Mouse (Mus musculus) heart, adult 2 months (tissue): ENCODE data around the gene Gm20388. TPM values are rescaled to one million over a fixed set of nuclear protein-coding genes. Genes with fewer than 3 reads are reported as not detected.

ENCODE experiments used
- DNase-seq, 2 experiments: peaks; one replicate each; pipeline ENCODE4 v3.0.0; 2021
- H3K27ac ChIP-seq: fragments of 200-600 bp; 2 replicates; pipeline ENCODE4 v1.8.1; 2022
- H3K27me3 ChIP-seq: fragments of 200-500 bp; 2 replicates; pipeline ENCODE4 v1.6.1; 2012; ENCODE audit warnings: mild to moderate bottlenecking, low read length, inconsistent platforms, mixed read lengths; ENCODE audit not compliant: control insufficient read depth, insufficient read depth
- H3K36me3 ChIP-seq: fragments of 200-500 bp; 2 replicates; pipeline ENCODE4 v1.6.1; 2012; ENCODE audit warnings: low read length, inconsistent platforms; ENCODE audit not compliant: control insufficient read depth, insufficient read depth
- H3K4me1 ChIP-seq: fragments of 200-500 bp; 2 replicates; pipeline ENCODE4 v1.6.1; 2011; ENCODE audit warnings: low read length; ENCODE audit not compliant: control insufficient read depth, insufficient read depth
- H3K4me3 ChIP-seq: fragments of 200-600 bp; 2 replicates; pipeline ENCODE4 v1.8.1; 2022
- H3K79me2 ChIP-seq: fragments of 200-500 bp; replicated peaks from 2 replicates; pipeline ENCODE4 v1.6.1; 2012; ENCODE audit warnings: mild to moderate bottlenecking, inconsistent platforms, low read length, moderate library complexity, mixed read lengths; ENCODE audit not compliant: control insufficient read depth, insufficient read depth
- H3K9ac ChIP-seq: fragments of 200-500 bp; 2 replicates; pipeline ENCODE4 v1.6.1; 2012; ENCODE audit warnings: low read depth, mild to moderate bottlenecking, control low read depth, inconsistent platforms, low read length, mixed read lengths
- CTCF ChIP-seq: fragments of 200-600 bp; IDR thresholded peaks from 2 replicates; pipeline ENCODE4 v1.8.1; 2022; ENCODE audit warnings: antibody characterized with exemption, mild to moderate bottlenecking, moderate library complexity
- EP300 ChIP-seq: fragments of 200-500 bp; IDR thresholded peaks from 2 replicates; pipeline ENCODE4 v1.6.1; 2011; ENCODE audit warnings: low read depth, low read length, control low read depth; ENCODE audit not compliant: insufficient read depth
- POLR2A ChIP-seq: fragments of 200-500 bp; IDR thresholded peaks from 2 replicates; pipeline ENCODE4 v1.6.1; 2011; ENCODE audit warnings: mild to moderate bottlenecking, low read depth, low read length, control low read depth; ENCODE audit not compliant: insufficient read depth
- WGBS: fragments of 180-500 bp; shearing (Covaris S2); methylation state at CpG from one replicate; pipeline ENCODE4 v1.1.7; 2018; 5-methylcytosine and 5-hydroxymethylcytosine counted together
- intact Hi-C: fragments of 180-260 bp; cut with DNase I; formaldehyde crosslinking; loops from one replicate; pipeline ENCODE4 v1.15.1; 2025
- polyA plus RNA-seq: library from polyadenylated mRNA; depleted of rRNA; stranded (reverse); fragments of >200 nt; gene quantifications from 2 replicates; pipeline ENCODE4 v1.2.3, GENCODE M21; 2012
- total RNA-seq, 2 experiments: library from RNA; stranded (reverse); gene quantifications; 2 replicates each; pipeline ENCODE4 v1.2.3; 2021

The Gm20388 gene
- total and polyA plus RNA-seq, 3 experiments, result 1.8 to 32.3 TPM; not detected in 1

DNA sequence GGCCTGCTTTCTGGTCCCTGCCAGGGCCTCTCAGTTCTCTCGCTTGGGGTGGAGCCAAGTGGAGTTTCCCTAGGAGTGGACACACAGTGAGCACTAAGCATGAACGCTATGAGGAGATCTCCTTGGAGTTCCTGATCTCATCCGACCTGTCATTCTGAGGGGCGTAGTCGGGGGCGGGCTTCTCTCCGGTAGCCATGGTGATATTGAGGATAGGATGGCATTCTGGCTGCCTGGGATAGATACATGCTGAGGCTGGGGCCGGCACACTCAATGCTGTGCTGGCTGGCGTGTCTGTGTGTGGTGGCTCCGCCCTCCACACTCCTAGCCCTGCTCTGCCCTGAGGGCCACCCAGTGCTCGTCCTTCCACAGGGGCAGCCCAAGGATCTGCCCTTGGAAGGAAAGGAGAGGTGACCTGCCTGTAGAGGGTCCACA, 2942.7 kb downstream of the Gm20388 start:
- TF ChIP-seq POLR2A (no peak), CTCF (no peak), EP300 (no peak)

DNA sequence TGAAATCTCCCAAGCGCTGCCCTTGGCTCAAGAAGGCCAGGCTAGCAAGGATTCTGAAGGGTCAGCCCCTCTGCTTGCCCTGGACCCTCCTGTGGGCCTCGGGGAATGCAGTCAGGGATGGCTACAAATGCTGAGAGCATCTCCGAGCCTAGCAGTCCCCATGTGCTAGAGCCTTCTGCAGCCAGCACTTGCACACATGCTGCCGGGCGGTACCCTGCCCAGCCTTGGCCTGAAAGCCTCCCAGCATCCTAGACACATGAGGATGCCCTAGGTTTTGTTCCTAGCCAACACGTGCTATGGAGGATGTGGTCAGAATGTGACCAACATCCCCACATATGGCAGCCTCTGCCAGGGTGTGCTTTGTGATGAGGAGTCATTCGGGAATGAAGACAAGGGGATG, 2943.7 kb downstream of the Gm20388 start:
- Histone ChIP-seq H3K36me3 (no peaks in the 10 kb centered on the region), H3K27ac (no peak overlapping the region), H3K4me1 (no peaks in the 10 kb centered on the region), H3K27me3 (no peaks in the 10 kb centered on the region), H3K4me3 (no peak overlapping the region), H3K79me2 (no peaks in the 10 kb centered on the region), H3K9ac (no peak overlapping the region)
- WGBS, result 74% methylated on average over 7 of the region's 7 CpGs
- no peak for TF ChIP-seq CTCF
- TF ChIP-seq POLR2A, result no peak
- TF ChIP-seq EP300, result no peak
- DNase-seq, result no peak
- intact Hi-C loops, result no loop called here

More for the DNA sequence above, 2942.7 kb downstream of the Gm20388 start:
- Histone ChIP-seq H3K27ac (no peak overlapping the region), H3K27me3 (no peaks in the 10 kb centered on the region), H3K9ac (no peak overlapping the region), H3K36me3 (no peaks in the 10 kb centered on the region), H3K4me3 (no peak overlapping the region), H3K79me2 (no peaks in the 10 kb centered on the region), H3K4me1 (no peaks in the 10 kb centered on the region)
- intact Hi-C loops, result no loop called here
- DNase-seq, result no peak
- WGBS, result 31% methylated on average over 11 of the region's 11 CpGs

DNA sequence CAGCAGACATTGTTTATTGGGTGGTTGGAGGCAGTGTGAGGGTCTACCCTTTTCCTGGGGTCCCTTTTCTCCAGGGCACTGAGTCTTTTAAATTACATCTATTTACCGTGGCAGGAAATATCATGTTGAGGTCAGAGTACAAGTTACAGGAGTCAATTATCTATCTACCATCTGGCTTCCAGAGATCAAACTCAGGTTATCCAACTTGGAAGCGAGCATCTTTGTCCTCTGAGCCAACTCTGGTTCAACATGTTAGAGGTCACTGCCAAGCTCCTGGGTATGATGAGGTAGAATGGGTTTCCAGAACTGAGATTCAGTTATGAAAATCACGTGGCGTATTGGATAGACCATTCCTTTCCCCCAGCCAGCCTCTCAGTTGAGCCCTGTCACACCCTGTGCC, 2944.5 kb downstream of the Gm20388 start:
- Histone ChIP-seq H3K27ac (no peak overlapping the region), H3K27me3 (no peaks in the 10 kb centered on the region), H3K4me3 (no peak overlapping the region), H3K36me3 (no peaks in the 10 kb centered on the region), H3K9ac (no peak overlapping the region), H3K4me1 (no peaks in the 10 kb centered on the region), H3K79me2 (no peaks in the 10 kb centered on the region)
- TF ChIP-seq POLR2A, result no peak
- TF ChIP-seq EP300, result no peak
- TF ChIP-seq CTCF, result no peak
- intact Hi-C loops, result no loop called here
- WGBS, result 74% methylated on average over 4 of the region's 4 CpGs
- DNase-seq, result no peak

DNA sequence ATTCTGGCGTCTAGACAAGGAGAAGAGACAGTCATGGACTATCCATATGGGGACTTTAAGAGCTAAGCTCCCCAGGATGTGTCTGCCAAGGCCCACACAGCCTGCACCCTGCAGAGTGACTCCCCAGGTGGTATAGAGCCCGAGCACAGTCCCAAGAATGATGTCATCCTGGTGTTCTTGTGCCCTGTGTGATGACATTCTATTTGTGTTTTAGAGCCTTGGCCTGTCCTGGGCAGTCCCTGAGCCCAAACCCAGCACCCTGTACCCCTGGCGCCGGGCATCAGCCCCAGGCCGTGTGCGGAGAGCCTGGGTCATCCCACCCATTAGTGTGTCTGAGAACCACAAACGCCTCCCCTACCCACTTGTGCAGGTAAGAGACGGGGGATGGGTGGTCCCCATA, 2945.6 kb downstream of the Gm20388 start:
- Histone ChIP-seq H3K36me3 (no peaks in the 10 kb centered on the region), H3K9ac (no peak overlapping the region), H3K4me3 (no peak overlapping the region), H3K27ac (no peak overlapping the region), H3K27me3 (no peaks in the 10 kb centered on the region), H3K4me1 (no peaks in the 10 kb centered on the region), H3K79me2 (no peaks in the 10 kb centered on the region)
- intact Hi-C loops, result no loop called here
- TF ChIP-seq POLR2A, result no peak
- TF ChIP-seq EP300, result no peak
- no peak for TF ChIP-seq CTCF
- DNase-seq, result no peak
- 76% methylated on average over 8 of the region's 8 CpGs for WGBS

DNA sequence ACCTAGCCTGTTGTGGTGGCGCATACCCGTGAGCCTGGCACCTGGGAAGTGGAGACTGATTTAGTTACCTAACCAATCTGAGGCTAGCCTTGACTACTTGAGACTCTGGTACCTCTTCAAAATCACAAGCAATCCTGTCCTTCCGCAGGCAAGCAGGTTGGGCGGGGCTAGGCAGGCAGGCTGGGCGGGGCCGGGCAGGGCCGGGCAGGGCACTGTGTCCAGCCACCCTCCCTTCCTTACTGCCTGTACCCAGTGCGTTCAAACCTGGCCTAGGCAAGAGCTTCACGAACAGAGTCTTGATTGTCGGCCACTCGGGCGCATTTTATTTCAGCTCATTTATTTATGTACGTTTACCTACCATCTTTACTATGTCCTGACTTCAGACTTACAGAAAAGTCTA, 2949.2 kb downstream of the Gm20388 start:
- H3K27ac ChIP-seq, result no peak overlapping the region
- no peaks in the 10 kb centered on the region for H3K4me1 ChIP-seq
- no peaks in the 10 kb centered on the region for H3K79me2 ChIP-seq
- no peaks in the 10 kb centered on the region for H3K36me3 ChIP-seq
- no peak for DNase-seq
- no peak overlapping the region for H3K4me3 ChIP-seq
- 60% methylated on average over 13 of the region's 13 CpGs for WGBS
- TF ChIP-seq EP300 (no peak), CTCF (no peak), POLR2A (no peak)
- no peak overlapping the region for H3K9ac ChIP-seq
- no peaks in the 10 kb centered on the region for H3K27me3 ChIP-seq
- intact Hi-C loops, result no loop called here

DNA sequence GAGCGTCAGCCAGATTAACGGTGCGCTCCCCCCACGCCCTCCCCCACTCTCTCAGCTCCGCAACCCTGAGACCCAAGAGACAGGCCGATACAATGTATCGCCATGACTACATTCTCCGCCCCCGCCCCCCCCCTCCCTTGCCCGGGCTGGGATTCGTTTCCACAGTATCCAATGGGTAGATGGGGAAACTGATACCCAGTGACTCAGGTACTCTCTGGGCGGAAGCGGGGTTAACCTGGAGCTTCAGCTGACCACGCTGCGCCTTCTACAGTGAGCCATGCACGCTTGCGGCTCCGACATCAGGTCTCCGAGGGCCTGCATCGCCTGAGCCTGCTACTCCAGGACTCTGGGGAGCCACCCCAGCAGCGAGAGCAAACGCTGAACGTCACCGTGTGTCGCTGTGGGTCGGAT, 2954.1 kb downstream of the Gm20388 start:
- Histone ChIP-seq H3K27me3 (no peaks in the 10 kb centered on the region; the same call in 1 of the 2 replicates), H3K4me3 (no peak overlapping the region), H3K9ac (no peak overlapping the region), H3K79me2 (no peaks in the 10 kb centered on the region), H3K4me1 (no peaks in the 10 kb centered on the region), H3K27ac (no peak overlapping the region), H3K36me3 (no peaks in the 10 kb centered on the region)
- no peak for DNase-seq
- TF ChIP-seq EP300 (no peak), CTCF (no peak), POLR2A (no peak)
- 56% methylated on average over 26 of the region's 26 CpGs for WGBS
- intact Hi-C loops, result no loop called here

DNA sequence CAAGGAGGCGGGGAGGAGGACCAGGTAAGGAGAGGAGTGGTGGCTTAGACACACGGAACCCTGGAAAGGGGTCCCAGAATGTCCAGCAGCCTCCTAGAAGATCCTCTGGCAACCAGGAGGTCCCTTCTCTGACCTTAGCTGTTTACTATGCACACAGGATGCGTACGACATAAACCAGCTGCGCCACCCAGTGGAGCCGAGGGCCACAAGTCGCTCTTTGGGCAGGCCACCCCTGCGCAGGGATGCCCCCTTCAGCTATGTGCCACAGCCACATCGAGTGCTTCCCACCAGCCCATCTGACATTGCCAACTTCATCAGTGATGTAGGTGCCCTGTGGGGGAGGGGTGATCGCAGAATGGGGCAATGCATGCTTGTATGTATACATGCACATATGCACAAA, 2954.8 kb downstream of the Gm20388 start:
- Histone ChIP-seq H3K9ac (no peak overlapping the region), H3K27me3 (no peaks in the 10 kb centered on the region; the same call in 1 of the 2 replicates), H3K79me2 (no peaks in the 10 kb centered on the region), H3K4me3 (no peak overlapping the region), H3K4me1 (no peaks in the 10 kb centered on the region), H3K27ac (no peak overlapping the region), H3K36me3 (no peaks in the 10 kb centered on the region)
- WGBS, result 57% methylated on average over 10 of the region's 10 CpGs
- DNase-seq, result no peak
- TF ChIP-seq POLR2A (no peak), CTCF (peak; percentile 36)
- intact Hi-C loops, result no loop called here
